Mouse (Mus musculus) spleen, adult 2 months (tissue): ENCODE data around the gene Tvp23a.

Source experiments
- CTCF ChIP-seq: fragments of 200-500 bp; IDR thresholded peaks from 2 replicates; pipeline ENCODE4 v1.5.1; 2011; ENCODE audit warnings: mild to moderate bottlenecking, inconsistent platforms; ENCODE audit not compliant: insufficient read depth, insufficient read length, insufficient replicate concordance; ENCODE audit errors: extremely low read depth
- POLR2A ChIP-seq: fragments of 200-500 bp; IDR thresholded peaks from 2 replicates; pipeline ENCODE4 v1.6.1; 2011; ENCODE audit warnings: low read depth, low read length, inconsistent platforms

DNA sequence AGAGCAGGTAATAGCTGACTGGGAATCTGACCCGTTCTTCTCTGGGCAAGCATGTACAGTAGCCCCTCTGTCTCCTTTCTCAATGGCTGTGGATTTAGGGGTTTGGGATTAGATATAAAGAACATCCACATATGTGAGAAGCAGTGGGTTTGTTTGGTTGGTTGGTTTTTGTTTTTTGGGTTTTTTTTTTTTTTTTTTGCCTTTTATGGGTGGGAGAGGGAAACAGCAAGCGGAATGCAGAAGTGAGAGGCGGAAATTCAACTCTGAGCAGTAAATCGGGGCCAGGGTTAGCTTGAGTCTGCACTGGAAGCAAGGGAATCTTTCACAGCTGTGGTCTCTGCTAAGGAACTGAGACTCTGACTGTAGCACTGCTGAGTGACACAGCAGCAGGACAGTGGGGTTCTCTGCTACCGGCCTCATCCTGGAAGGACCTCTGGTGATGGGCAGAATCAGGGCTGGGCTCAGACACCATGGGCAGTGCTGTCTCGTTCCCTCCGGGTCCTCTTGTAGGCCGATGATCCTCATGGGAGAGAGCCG, 29.4 kb downstream of the Tvp23a start:
- no peak for TF ChIP-seq POLR2A
- no peak for TF ChIP-seq CTCF
